Mouse (Mus musculus) bone marrow, adult 2 months (tissue): ENCODE results near the gene Ilf2.

Experiments used
- CTCF ChIP-seq: fragments of 200-500 bp; IDR thresholded peaks from 2 replicates; pipeline ENCODE4 v1.5.1; 2011; ENCODE audit warnings: low read length, control low read depth; ENCODE audit not compliant: control insufficient read depth, insufficient read depth
- POLR2A ChIP-seq: fragments of 200-500 bp; IDR thresholded peaks from 2 replicates; pipeline ENCODE4 v1.6.1; 2011; ENCODE audit warnings: low read depth, mild to moderate bottlenecking, control low read depth, low read length, borderline replicate concordance; ENCODE audit not compliant: control insufficient read depth

GRCm38 (mm10) chr3:90495850-90496525, 20.1 kb downstream of the Ilf2 start:
- TF ChIP-seq CTCF = no peak
- no peak for TF ChIP-seq POLR2A
